7 mouse cellular contexts compared by ENCODE assay signal in the genomic region with DNA sequence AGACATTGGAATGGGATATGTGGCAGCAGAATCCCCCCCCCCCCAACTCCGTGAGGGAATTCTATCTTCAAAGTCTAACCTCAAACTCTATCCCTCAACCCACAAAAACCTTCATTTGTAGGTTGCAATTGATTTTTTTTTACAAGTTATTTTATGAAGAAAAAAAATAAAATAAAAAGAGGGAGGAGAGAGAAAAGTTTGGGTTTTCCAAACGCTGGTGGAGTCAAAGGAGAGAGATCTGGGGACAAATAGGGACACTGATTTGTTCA. TPM values are rescaled to one million over a fixed set of nuclear protein-coding genes. Genes with fewer than 3 reads are reported as not detected.
A peak's percentile ranks its signal among the peaks of the same experiment; 100 is the strongest.
DNase-seq lines count a peak whose midpoint lies in the region; ATAC-seq and TF ChIP-seq lines count a peak whose summit lies in the region.

No protein-coding gene starts in this region.

- peak overlapping the region; percentile 51; the same call in 1 of the 2 replicates for H3K4me3 ChIP-seq in lung, embryonic 14.5 days (ENCODE audit: low read depth, low read length)
- H3K4me3 ChIP-seq in forebrain, embryonic 15.5 days, result peak overlapping the region; percentile 47
- H3K4me3 ChIP-seq in limb, embryonic 12.5 days (replicated peaks), result peak overlapping the region; percentile 52; the same call in 1 of the 2 replicates
- H3K4me3 ChIP-seq in stomach, embryonic 15.5 days (replicated peaks), result 0 out of 2 replicates have a peak overlapping the region, but pooled peaks have one; percentile 45

- H3K9me3 ChIP-seq in lung, embryonic 14.5 days (ENCODE audit: low read depth, low read length), result no peaks in the 10 kb centered on the region
- H3K9me3 ChIP-seq in forebrain, embryonic 15.5 days, result no peaks in the 10 kb centered on the region
- no peaks in the 10 kb centered on the region for H3K9me3 ChIP-seq in limb, embryonic 12.5 days
- no peaks in the 10 kb centered on the region for H3K9me3 ChIP-seq in stomach, embryonic 15.5 days

- WGBS in lung, embryonic 14.5 days, result 4% methylated on average over 2 of the region's 2 CpGs
- WGBS in forebrain, embryonic 15.5 days, result 5% methylated on average over 2 of the region's 2 CpGs
- WGBS in limb, embryonic 12.5 days, result 3% methylated on average over 2 of the region's 2 CpGs
- 2% methylated on average over 2 of the region's 2 CpGs for WGBS in stomach, embryonic 15.5 days

- no peak overlapping the region; the same call in 1 of the 2 replicates for H3K4me2 ChIP-seq in lung, embryonic 14.5 days
- H3K4me2 ChIP-seq in forebrain, embryonic 15.5 days (replicated peaks), result peak overlapping the region; percentile 74
- peak overlapping the region; percentile 83 for H3K4me2 ChIP-seq in limb, embryonic 12.5 days
- peak overlapping the region; percentile 81; the same call in 1 of the 2 replicates for H3K4me2 ChIP-seq in stomach, embryonic 15.5 days

- no peak for TF ChIP-seq CTCF in lung, embryonic 14.5 days (IDR thresholded peaks at IDR 0.05; ENCODE audit: low read depth)

- no peak overlapping the region for H3K9ac ChIP-seq in lung, embryonic 14.5 days
- H3K9ac ChIP-seq in forebrain, embryonic 15.5 days (replicated peaks), result peak overlapping the region; percentile 56
- H3K9ac ChIP-seq in limb, embryonic 12.5 days (replicated peaks), result no peak overlapping the region
- H3K9ac ChIP-seq in stomach, embryonic 15.5 days, result no peak overlapping the region

- no peaks in the 10 kb centered on the region; the same call in 1 of the 2 replicates for H3K4me1 ChIP-seq in lung, embryonic 14.5 days (ENCODE audit: insufficient read depth)
- H3K4me1 ChIP-seq in forebrain, embryonic 15.5 days, result peaks cover 38% of the 10 kb centered on the region
- peaks cover 13% of the 10 kb centered on the region for H3K4me1 ChIP-seq in limb, embryonic 12.5 days (replicated peaks)
- peaks cover 7% of the 10 kb centered on the region for H3K4me1 ChIP-seq in stomach, embryonic 15.5 days

- H3K36me3 ChIP-seq in lung, embryonic 14.5 days (ENCODE audit: insufficient read depth), result no peaks in the 10 kb centered on the region
- H3K36me3 ChIP-seq in forebrain, embryonic 15.5 days, result no peaks in the 10 kb centered on the region
- no peaks in the 10 kb centered on the region for H3K36me3 ChIP-seq in limb, embryonic 12.5 days
- no peaks in the 10 kb centered on the region for H3K36me3 ChIP-seq in stomach, embryonic 15.5 days

- peaks cover 96% of the 10 kb centered on the region for H3K27me3 ChIP-seq in lung, embryonic 14.5 days (ENCODE audit: insufficient read depth, low read length)
- peaks cover 78% of the 10 kb centered on the region for H3K27me3 ChIP-seq in forebrain, embryonic 15.5 days
- peaks cover 99% of the 10 kb centered on the region for H3K27me3 ChIP-seq in limb, embryonic 12.5 days
- H3K27me3 ChIP-seq in stomach, embryonic 15.5 days (replicated peaks), result peaks cover 95% of the 10 kb centered on the region

- DNase-seq in lung, embryonic 14.5 days, result no peak
- DNase-seq in lung, postnatal 36 days, result no peak
- no peak for DNase-seq in ovary, postnatal 36 days (ENCODE audit: low spot score)
- DNase-seq in ovary, postnatal 10 days (ENCODE audit: low spot score), result no peak

- ATAC-seq in lung, embryonic 14.5 days (ENCODE audit: insufficient read depth), result no peak
- ATAC-seq in forebrain, embryonic 15.5 days (replicated peaks), result no peak
- ATAC-seq in limb, embryonic 12.5 days (ENCODE audit: insufficient number of reproducible peaks, insufficient read depth, low FRiP score, low TSS enrichment, low read depth), result no peak
- ATAC-seq in stomach, embryonic 15.5 days (ENCODE audit: insufficient read depth, low FRiP score, low read depth), result no peak

- no peak overlapping the region for H3K27ac ChIP-seq in lung, embryonic 14.5 days (ENCODE audit: low read depth)
- peak overlapping the region; percentile 91 for H3K27ac ChIP-seq in forebrain, embryonic 15.5 days (replicated peaks)
- no peak overlapping the region for H3K27ac ChIP-seq in limb, embryonic 12.5 days
- no peak overlapping the region for H3K27ac ChIP-seq in stomach, embryonic 15.5 days

RNA-seq across cellular contexts. Expression of gene Zic1, which starts 16.4 kb away (rescaled TPM):
- not detected in 2 replicates for polyA plus RNA-seq in lung, embryonic 14.5 days (2014; fragmentation: Nextera tagmentation; extraction: Ambion mirVana)
- 9.6 and 9.8 TPM in 2 replicates for polyA plus RNA-seq in forebrain, embryonic 15.5 days (2015; fragmentation: Nextera tagmentation; extraction: Ambion mirVana)
- polyA plus RNA-seq in limb, embryonic 12.5 days (2016; fragmentation: Nextera tagmentation; extraction: Ambion mirVana), result 0.13 and 0.20 TPM in 2 replicates
- 0.04 TPM in 1 of 2 replicates, not detected in the other for polyA plus RNA-seq in stomach, embryonic 15.5 days (2015; fragmentation: Nextera tagmentation; extraction: Ambion mirVana)

RNA-seq across cellular contexts. Expression of gene Zic4, which starts 19.8 kb away (rescaled TPM):
- not detected in 2 replicates for polyA plus RNA-seq in lung, embryonic 14.5 days (2014; fragmentation: Nextera tagmentation; extraction: Ambion mirVana)
- polyA plus RNA-seq in forebrain, embryonic 15.5 days (2015; fragmentation: Nextera tagmentation; extraction: Ambion mirVana), result 46.2 and 55.0 TPM in 2 replicates
- 0.73 and 0.74 TPM in 2 replicates for polyA plus RNA-seq in limb, embryonic 12.5 days (2016; fragmentation: Nextera tagmentation; extraction: Ambion mirVana)
- polyA plus RNA-seq in stomach, embryonic 15.5 days (2015; fragmentation: Nextera tagmentation; extraction: Ambion mirVana), result 0.06 TPM in 1 of 2 replicates, not detected in the other

Comparison
In these comparisons a context has a peak if more than half of its experiments do, and no peak if none do; other contexts are left out.
1. RNA of gene Zic4, which starts 19.8 kb away (polyA plus RNA-seq): 46.2 to 55.0 TPM in forebrain, embryonic 15.5 days; 0.73 to 0.74 TPM in limb, embryonic 12.5 days, 0.06 TPM in stomach, embryonic 15.5 days and not detected in lung, embryonic 14.5 days; every median in the first group is over 10 times any median in the second.
2. Peak in every context shown above with its lines, with median percentiles within 50 percentile points of each other: H3K4me3 ChIP-seq.